Mouse (Mus musculus) liver, adult 2 months (tissue): Measurements from ENCODE around the gene Zfp385c. TPM values are rescaled to one million over a fixed set of nuclear protein-coding genes. Genes with fewer than 3 reads are reported as not detected.

Experiments
- DNase-seq: peaks from one replicate; pipeline ENCODE4 v3.0.0-alpha.2; 2011; ENCODE audit warnings: low read depth, low spot score; ENCODE audit errors: extremely low read depth
- H3K27ac ChIP-seq: fragments of 200-500 bp; replicated peaks from 2 replicates; pipeline ENCODE4 v1.5.1; 2012; ENCODE audit warnings: low read depth, mild to moderate bottlenecking, control low read depth, inconsistent platforms, low read length; ENCODE audit not compliant: insufficient read depth
- H3K27me3 ChIP-seq: fragments of 200-500 bp; 2 replicates; pipeline ENCODE4 v1.6.1; 2012; ENCODE audit warnings: mild to moderate bottlenecking, moderate library complexity, low read length, inconsistent platforms; ENCODE audit not compliant: control insufficient read depth, insufficient read depth
- H3K36me3 ChIP-seq: fragments of 200-500 bp; 2 replicates; pipeline ENCODE4 v1.6.1; 2012; ENCODE audit warnings: low read length, inconsistent platforms; ENCODE audit not compliant: control insufficient read depth, insufficient read depth
- H3K4me1 ChIP-seq: fragments of 200-500 bp; 2 replicates; pipeline ENCODE4 v1.6.1; 2011; ENCODE audit warnings: low read length; ENCODE audit not compliant: control insufficient read depth, insufficient read depth
- H3K4me3 ChIP-seq: fragments of 200-500 bp; 2 replicates; pipeline ENCODE4 v1.5.1; 2011; ENCODE audit warnings: low read depth, mild to moderate bottlenecking, control low read depth, low read length, moderate library complexity; ENCODE audit not compliant: insufficient read depth
- H3K79me2 ChIP-seq: fragments of 200-500 bp; 2 replicates; pipeline ENCODE4 v1.6.1; 2012; ENCODE audit warnings: inconsistent platforms, mild to moderate bottlenecking, low read length, moderate library complexity; ENCODE audit not compliant: control insufficient read depth, insufficient read depth
- H3K9ac ChIP-seq: fragments of 200-500 bp; 2 replicates; pipeline ENCODE4 v1.6.1; 2012; ENCODE audit warnings: low read depth, mild to moderate bottlenecking, control low read depth, inconsistent platforms, low read length
- CTCF ChIP-seq: fragments of 200-500 bp; IDR thresholded peaks from 2 replicates; pipeline ENCODE4 v1.5.1; 2011; ENCODE audit warnings: low read depth, low read length, control low read depth
- POLR2A ChIP-seq: fragments of 200-500 bp; IDR thresholded peaks from 2 replicates; pipeline ENCODE4 v1.6.1; 2011; ENCODE audit warnings: low read length, control low read depth; ENCODE audit not compliant: insufficient read depth; ENCODE audit errors: extremely low read depth
- WGBS: fragments of 180-500 bp; shearing (Covaris S2); methylation state at CpG from one replicate; pipeline ENCODE4 v1.1.7; 2018; 5-methylcytosine and 5-hydroxymethylcytosine counted together
- polyA plus RNA-seq: library from polyadenylated mRNA; depleted of rRNA; stranded (reverse); fragments of >200 nt; gene quantifications from 2 replicates; pipeline ENCODE4 v1.2.3, GENCODE M21; 2012
- total RNA-seq: library from RNA; depleted of rRNA; stranded (reverse); fragments of >200 nt; gene quantifications from 2 replicates; pipeline ENCODE4 v1.2.3, GENCODE M21; 2014

The Zfp385c gene
- total and polyA plus RNA-seq, 2 experiments, result not detected

- no peak for DNase-seq
- no peaks in the 10 kb centered on the region for H3K79me2 ChIP-seq
- no peaks in the 10 kb centered on the region; the same call in 1 of the 2 replicates for H3K36me3 ChIP-seq
- H3K4me3 ChIP-seq, result no peak overlapping the region
- H3K4me1 ChIP-seq, result no peaks in the 10 kb centered on the region
- no peaks in the 10 kb centered on the region; the same call in 1 of the 2 replicates for H3K27me3 ChIP-seq
- 28% methylated on average over 5 of the region's 5 CpGs for WGBS
- H3K9ac ChIP-seq, result no peak overlapping the region
- no peak for TF ChIP-seq CTCF
- TF ChIP-seq POLR2A, result no peak
- no peak overlapping the region for H3K27ac ChIP-seq
Measured at GRCm38 (mm10) chr11:100693154-100693553, 899 bp upstream of the Zfp385c start.

GRCm38 (mm10) chr11:100690389-100690788, 1.9 kb downstream of the Zfp385c start:
- Histone ChIP-seq H3K36me3 (no peaks in the 10 kb centered on the region), H3K27me3 (no peaks in the 10 kb centered on the region; the same call in 1 of the 2 replicates), H3K4me3 (no peak overlapping the region), H3K4me1 (no peaks in the 10 kb centered on the region), H3K79me2 (no peaks in the 10 kb centered on the region), H3K27ac (no peak overlapping the region), H3K9ac (no peak overlapping the region)
- WGBS, result 84% methylated on average over 7 of the region's 7 CpGs
- TF ChIP-seq CTCF (no peak), POLR2A (no peak)
- DNase-seq, result no peak

- Histone ChIP-seq H3K27ac (no peak overlapping the region), H3K36me3 (no peaks in the 10 kb centered on the region), H3K4me3 (no peak overlapping the region), H3K27me3 (no peaks in the 10 kb centered on the region; the same call in 1 of the 2 replicates), H3K9ac (no peak overlapping the region), H3K79me2 (no peaks in the 10 kb centered on the region), H3K4me1 (no peaks in the 10 kb centered on the region)
- TF ChIP-seq POLR2A (no peak), CTCF (no peak)
- WGBS, result 75% methylated on average over 4 of the region's 4 CpGs
- DNase-seq, result no peak
Measured at GRCm38 (mm10) chr11:100688443-100688842, 3.8 kb downstream of the Zfp385c start.

GRCm38 (mm10) chr11:100687265-100687664, 5.0 kb downstream of the Zfp385c start:
- WGBS, result 82% methylated on average over 7 of the region's 7 CpGs
- no peak overlapping the region for H3K4me3 ChIP-seq
- no peaks in the 10 kb centered on the region for H3K4me1 ChIP-seq
- no peaks in the 10 kb centered on the region for H3K27me3 ChIP-seq
- no peak overlapping the region for H3K9ac ChIP-seq
- no peak for TF ChIP-seq CTCF
- no peak for TF ChIP-seq POLR2A
- H3K36me3 ChIP-seq, result no peaks in the 10 kb centered on the region
- H3K79me2 ChIP-seq, result no peaks in the 10 kb centered on the region
- H3K27ac ChIP-seq, result no peak overlapping the region
- DNase-seq, result no peak

GRCm38 (mm10) chr11:100685371-100685770, 6.9 kb downstream of the Zfp385c start:
- no peak for DNase-seq
- TF ChIP-seq CTCF, result no peak
- TF ChIP-seq POLR2A, result no peak
- Histone ChIP-seq H3K79me2 (no peaks in the 10 kb centered on the region), H3K36me3 (no peaks in the 10 kb centered on the region), H3K4me1 (no peaks in the 10 kb centered on the region), H3K4me3 (no peak overlapping the region), H3K9ac (no peak overlapping the region), H3K27me3 (no peaks in the 10 kb centered on the region), H3K27ac (no peak overlapping the region)
- WGBS, result 90% methylated on average over 1 of the region's 3 CpGs

- Histone ChIP-seq H3K4me3 (no peak overlapping the region), H3K4me1 (no peaks in the 10 kb centered on the region), H3K79me2 (no peaks in the 10 kb centered on the region), H3K36me3 (no peaks in the 10 kb centered on the region), H3K27ac (no peak overlapping the region), H3K9ac (no peak overlapping the region), H3K27me3 (no peaks in the 10 kb centered on the region)
- 85% methylated on average over 2 of the region's 2 CpGs for WGBS
- TF ChIP-seq CTCF, result no peak
- TF ChIP-seq POLR2A, result no peak
- DNase-seq, result no peak
Measured at GRCm38 (mm10) chr11:100684084-100684483, 8.2 kb downstream of the Zfp385c start.
